Mouse (Mus musculus): ENCODE data around the gene Dapl1. TPM values are rescaled to one million over a fixed set of nuclear protein-coding genes. Genes with fewer than 3 reads are reported as not detected.

Dapl1 gene
- polyA plus RNA-seq, 1 experiment from 2014 or later = 50.9 TPM

DNA sequence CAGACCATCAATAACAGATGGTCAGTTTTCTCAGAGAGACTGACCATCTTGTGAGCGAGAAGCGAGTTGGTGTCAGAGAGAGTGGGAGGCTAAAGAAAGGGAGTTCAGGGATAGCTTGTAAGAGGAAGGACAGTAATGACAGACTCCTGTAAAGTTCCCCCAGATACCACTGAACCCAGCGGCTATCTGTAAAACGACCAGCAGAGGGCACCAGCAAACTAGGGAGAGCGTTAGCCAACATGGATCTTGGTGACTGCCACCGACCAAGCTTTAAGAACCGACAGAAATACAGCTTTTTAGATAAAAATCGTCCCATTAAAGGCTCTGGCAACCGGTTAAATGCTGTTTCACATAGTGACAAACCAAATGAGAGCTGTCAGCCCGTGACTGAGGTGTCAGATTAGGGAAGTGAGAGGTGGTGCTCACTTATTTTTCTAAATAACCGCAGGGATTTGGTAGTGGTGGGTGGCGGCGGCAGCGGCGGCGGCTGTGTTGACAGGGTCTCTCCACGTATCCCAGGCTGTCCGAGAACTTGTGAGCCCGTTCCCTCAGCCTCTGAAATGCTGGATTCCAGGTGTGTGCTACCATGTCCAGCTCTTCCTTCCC, 37.7 kb downstream of the Dapl1 start:
- H3K9me3 ChIP-seq = no peaks in the 10 kb centered on the region
- H3K4me1 ChIP-seq = no peaks in the 10 kb centered on the region
- H3K27me3 ChIP-seq (replicated peaks) = no peaks in the 10 kb centered on the region
- H3K4me3 ChIP-seq (replicated peaks) = no peak overlapping the region; the same call in 1 of the 2 replicates
- 18% methylated on average over 19 of the region's 19 CpGs for WGBS
- peak overlapping the region; percentile 44 for H3K4me2 ChIP-seq
- H3K27ac ChIP-seq = no peak overlapping the region
- H3K9ac ChIP-seq = no peak overlapping the region
- ATAC-seq (ENCODE audit: insufficient read depth, low FRiP score, low read depth) = peak; percentile 59; the same call in 1 of the 2 replicates
- no peaks in the 10 kb centered on the region for H3K36me3 ChIP-seq

DNA sequence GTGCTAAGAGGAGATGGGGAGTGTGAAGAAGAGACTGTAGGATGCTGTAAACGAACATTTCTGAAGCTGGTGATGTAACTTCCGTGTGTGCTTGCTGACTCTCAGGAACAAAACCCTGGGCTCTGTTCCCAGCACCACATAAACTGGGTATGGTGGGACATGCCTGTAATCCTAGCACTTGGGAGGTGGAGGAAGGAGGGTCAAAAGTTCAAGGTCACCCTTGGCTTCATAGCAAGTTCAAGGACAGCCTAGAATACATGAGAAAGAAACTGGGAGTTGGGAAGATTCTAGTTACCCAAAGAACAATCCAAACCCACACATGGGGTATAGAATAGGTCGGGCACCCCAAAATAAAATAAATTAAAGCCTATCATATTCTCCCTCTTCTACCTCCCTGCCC, 39.1 kb downstream of the Dapl1 start:
- no peak overlapping the region for H3K4me3 ChIP-seq (replicated peaks)
- no peaks in the 10 kb centered on the region for H3K36me3 ChIP-seq
- H3K4me2 ChIP-seq = no peak overlapping the region
- no peaks in the 10 kb centered on the region for H3K4me1 ChIP-seq
- H3K27ac ChIP-seq = no peak overlapping the region
- ATAC-seq (ENCODE audit: insufficient read depth, low FRiP score, low read depth) = no peak
- H3K9me3 ChIP-seq = no peaks in the 10 kb centered on the region
- 82% methylated on average over 3 of the region's 3 CpGs for WGBS
- no peak overlapping the region for H3K9ac ChIP-seq
- H3K27me3 ChIP-seq (replicated peaks) = no peaks in the 10 kb centered on the region

DNA sequence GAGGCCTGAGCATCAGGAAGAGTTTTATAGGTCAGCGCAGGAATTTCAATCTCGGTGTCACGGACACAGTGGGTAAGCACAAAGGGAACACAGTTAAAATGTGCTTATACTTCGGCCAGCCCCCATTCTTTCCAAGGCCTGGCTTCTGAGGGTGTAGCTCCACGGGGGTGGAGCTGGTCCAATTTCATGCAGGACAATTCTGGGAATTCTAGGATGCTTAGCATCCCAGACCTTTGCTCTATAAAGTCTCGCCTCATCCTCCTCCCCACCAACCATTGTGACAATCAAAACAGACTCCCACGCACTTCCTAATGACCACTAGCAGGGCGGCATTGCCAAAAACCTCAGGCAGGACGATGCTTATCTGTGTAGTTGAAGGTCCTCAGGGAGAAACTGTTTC, 42.4 kb downstream of the Dapl1 start:
- Histone ChIP-seq H3K4me1 (peaks cover 7% of the 10 kb centered on the region; the same call in 1 of the 2 replicates), H3K27ac (no peak overlapping the region), H3K4me2 (no peak overlapping the region), H3K36me3 (no peaks in the 10 kb centered on the region), H3K4me3 (replicated peaks) (no peak overlapping the region), H3K9ac (no peak overlapping the region), H3K9me3 (no peaks in the 10 kb centered on the region), H3K27me3 (replicated peaks) (no peaks in the 10 kb centered on the region)
- 70% methylated on average over 9 of the region's 9 CpGs for WGBS
- ATAC-seq (ENCODE audit: insufficient read depth, low FRiP score, low read depth) = no peak

DNA sequence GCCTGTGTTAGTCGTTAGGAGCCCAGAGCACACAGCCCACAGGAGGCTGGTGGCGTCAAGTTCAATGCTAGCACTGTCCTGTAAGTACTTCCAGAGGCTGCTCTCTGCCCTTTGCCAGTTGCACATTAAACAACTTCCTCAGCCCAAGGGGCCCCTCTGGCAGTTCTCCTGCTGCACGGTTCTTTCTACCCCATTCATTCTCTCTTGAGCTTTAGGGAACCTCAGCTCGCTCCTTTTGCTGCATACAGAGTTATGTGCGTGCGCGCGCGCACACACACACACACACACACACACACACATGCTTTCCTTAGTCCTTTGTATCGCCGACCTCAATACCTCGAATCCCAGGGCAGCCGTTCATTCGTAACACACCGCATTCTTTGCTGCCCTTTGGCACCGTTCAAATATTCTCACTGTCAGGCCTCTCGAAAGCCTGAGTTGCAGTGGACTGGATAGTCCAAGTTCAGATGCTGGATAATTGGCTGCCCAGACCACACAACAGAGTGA, 45.2 kb downstream of the Dapl1 start:
- WGBS = 39% methylated on average over 17 of the region's 17 CpGs
- H3K9ac ChIP-seq = no peak overlapping the region
- no peaks in the 10 kb centered on the region for H3K36me3 ChIP-seq
- H3K4me2 ChIP-seq = no peak overlapping the region
- peak; percentile 27; the same call in 1 of the 2 replicates for ATAC-seq (ENCODE audit: insufficient read depth, low FRiP score, low read depth)
- H3K27ac ChIP-seq = no peak overlapping the region
- H3K4me1 ChIP-seq = peaks cover 7% of the 10 kb centered on the region; the same call in 1 of the 2 replicates
- no peaks in the 10 kb centered on the region for H3K9me3 ChIP-seq
- no peak overlapping the region for H3K4me3 ChIP-seq (replicated peaks)
- H3K27me3 ChIP-seq (replicated peaks) = no peaks in the 10 kb centered on the region

DNA sequence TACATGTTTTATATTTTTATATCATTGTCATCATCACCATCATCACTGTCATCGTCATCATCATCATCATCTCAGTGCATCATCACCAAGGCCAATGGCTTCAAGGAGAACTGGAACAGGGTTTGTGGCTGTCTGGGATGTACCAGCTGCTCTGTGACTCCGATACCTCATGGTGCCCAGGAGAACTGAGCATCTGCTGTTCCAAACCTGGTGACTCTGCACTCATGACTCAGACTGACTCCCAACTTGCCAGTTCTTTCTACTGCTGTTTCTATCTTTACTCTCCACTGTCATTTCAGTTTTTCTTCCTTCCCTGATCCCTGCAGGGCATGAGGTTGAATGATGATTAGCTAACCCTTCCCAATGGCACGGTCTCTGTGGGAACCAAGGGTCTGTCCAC, 46.4 kb downstream of the Dapl1 start:
- H3K27ac ChIP-seq = no peak overlapping the region
- no peak overlapping the region for H3K4me3 ChIP-seq (replicated peaks)
- no peaks in the 10 kb centered on the region for H3K27me3 ChIP-seq (replicated peaks)
- ATAC-seq (ENCODE audit: insufficient read depth, low FRiP score, low read depth) = no peak
- no peaks in the 10 kb centered on the region for H3K36me3 ChIP-seq
- H3K4me1 ChIP-seq = peaks cover 7% of the 10 kb centered on the region; the same call in 1 of the 2 replicates
- no peak overlapping the region for H3K4me2 ChIP-seq
- H3K9ac ChIP-seq = no peak overlapping the region
- 84% methylated on average over 3 of the region's 3 CpGs for WGBS
- H3K9me3 ChIP-seq = no peaks in the 10 kb centered on the region

DNA sequence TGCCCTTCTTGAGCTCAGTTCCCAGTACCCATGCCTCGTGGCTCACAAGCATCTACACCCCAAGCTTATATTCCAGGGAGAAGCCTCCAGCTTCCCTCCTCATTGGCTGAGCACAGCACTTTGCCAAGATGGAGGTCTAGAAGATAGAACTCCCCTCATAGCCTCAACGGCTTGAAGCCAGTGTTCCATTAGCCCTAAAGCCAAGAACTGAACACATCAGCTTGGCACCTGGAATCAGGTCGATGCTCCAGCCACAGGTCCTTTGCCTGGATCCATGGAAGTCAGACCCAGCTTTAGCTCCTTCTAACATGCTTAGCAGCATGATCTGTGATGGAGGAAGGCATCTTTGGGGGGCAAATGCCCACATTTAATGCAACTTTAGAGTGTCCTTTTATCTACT, 48.5 kb downstream of the Dapl1 start:
- 80% methylated on average over 3 of the region's 3 CpGs for WGBS

DNA sequence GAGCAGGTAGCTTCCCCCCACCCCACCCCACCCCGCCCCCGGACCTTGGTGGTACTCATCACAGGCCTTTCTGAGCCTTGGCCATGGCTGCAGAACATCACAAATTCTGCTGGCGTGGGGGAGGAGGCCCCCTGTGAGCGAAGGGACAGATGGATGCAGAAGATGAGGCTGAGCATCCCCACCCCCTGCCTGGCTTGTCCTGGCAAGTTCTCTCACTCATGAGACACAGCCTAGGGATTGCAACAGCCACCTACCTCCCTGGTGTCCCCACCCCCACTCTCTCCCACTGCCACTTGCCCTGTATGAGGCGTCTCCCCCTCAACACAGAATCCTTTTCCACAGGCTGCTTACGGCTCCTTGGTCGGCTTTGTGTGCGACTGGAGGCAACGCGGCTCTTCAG, 49.1 kb downstream of the Dapl1 start:
- Histone ChIP-seq H3K9me3 (no peaks in the 10 kb centered on the region), H3K4me1 (peaks cover 7% of the 10 kb centered on the region; the same call in 1 of the 2 replicates), H3K4me2 (no peak overlapping the region), H3K27me3 (replicated peaks) (no peaks in the 10 kb centered on the region), H3K27ac (no peak overlapping the region), H3K36me3 (no peaks in the 10 kb centered on the region), H3K4me3 (replicated peaks) (no peak overlapping the region), H3K9ac (no peak overlapping the region)
- WGBS = 84% methylated on average over 10 of the region's 10 CpGs
- no peak for ATAC-seq (ENCODE audit: insufficient read depth, low FRiP score, low read depth)

More for the DNA sequence above, 48.5 kb downstream of the Dapl1 start:
- Histone ChIP-seq H3K9ac (no peak overlapping the region), H3K27me3 (replicated peaks) (no peaks in the 10 kb centered on the region), H3K4me2 (no peak overlapping the region), H3K27ac (no peak overlapping the region), H3K36me3 (no peaks in the 10 kb centered on the region), H3K4me3 (replicated peaks) (no peak overlapping the region), H3K9me3 (no peaks in the 10 kb centered on the region), H3K4me1 (peaks cover 7% of the 10 kb centered on the region; the same call in 1 of the 2 replicates)
- ATAC-seq (ENCODE audit: insufficient read depth, low FRiP score, low read depth) = no peak

DNA sequence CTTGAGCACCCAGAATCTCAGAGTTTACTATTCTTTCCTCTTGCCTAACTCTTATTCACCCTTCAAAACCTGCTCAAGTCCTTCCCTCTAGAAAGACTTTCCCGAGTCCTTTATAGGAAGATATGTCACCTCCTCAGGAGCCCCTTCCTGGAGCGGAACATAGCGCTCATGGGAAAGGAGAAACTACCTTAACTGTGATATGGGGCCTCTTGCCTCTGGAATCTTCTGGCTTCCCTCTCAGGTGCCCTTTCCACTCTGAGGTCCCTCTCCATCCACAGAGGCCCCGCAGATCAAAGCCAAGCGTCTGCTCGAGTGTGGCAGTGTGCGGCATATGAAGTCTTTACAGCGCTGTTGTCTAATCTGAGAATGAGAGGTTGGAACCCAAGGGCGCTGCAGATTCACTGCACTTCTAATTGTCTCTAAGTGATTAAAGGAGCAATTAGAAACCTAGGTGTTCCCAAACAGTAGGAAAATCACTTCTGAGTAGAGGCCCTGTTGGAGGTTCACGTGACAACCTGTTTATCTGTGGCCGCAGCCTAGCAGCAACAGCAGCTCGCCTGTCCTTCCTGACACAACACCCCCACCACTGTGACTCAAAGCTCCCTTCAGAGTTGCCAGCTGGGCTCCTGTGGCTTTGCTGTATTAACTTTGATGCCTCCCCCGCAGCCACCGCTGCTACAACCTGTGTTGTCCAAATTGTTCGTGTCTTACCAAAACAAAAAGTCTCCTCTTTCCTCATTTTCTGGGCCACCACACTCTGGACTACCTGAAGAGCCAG, 49.7 kb downstream of the Dapl1 start:
- 77% methylated on average over 15 of the region's 15 CpGs for WGBS
- no peak overlapping the region for H3K27ac ChIP-seq
- no peak for ATAC-seq (ENCODE audit: insufficient read depth, low FRiP score, low read depth)

DNA sequence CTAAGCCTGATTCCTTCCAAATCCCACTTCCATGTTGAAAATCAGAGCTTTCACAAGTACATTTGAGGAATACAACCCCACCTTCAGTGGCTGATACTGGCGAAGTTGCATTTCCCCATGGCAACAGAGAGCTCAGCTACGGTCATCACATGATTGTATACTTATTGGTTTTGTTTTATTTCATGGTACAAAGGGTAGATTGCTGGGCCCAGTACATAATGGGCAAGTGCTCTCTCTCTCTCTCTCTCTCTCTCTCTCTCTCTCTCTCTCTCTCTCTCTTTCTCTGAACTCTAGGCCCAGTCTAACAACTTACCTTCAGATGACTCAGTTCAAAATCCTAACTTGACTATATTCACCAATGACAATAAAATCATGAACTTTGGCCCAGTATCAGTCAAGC, 52.5 kb downstream of the Dapl1 start:
- WGBS = 91% methylated on average over 2 of the region's 2 CpGs
- H3K4me2 ChIP-seq = no peak overlapping the region
- no peak overlapping the region for H3K4me3 ChIP-seq (replicated peaks)
- H3K4me1 ChIP-seq = no peaks in the 10 kb centered on the region
- ATAC-seq (ENCODE audit: insufficient read depth, low FRiP score, low read depth) = no peak
- no peaks in the 10 kb centered on the region for H3K9me3 ChIP-seq
- no peaks in the 10 kb centered on the region for H3K36me3 ChIP-seq
- no peaks in the 10 kb centered on the region for H3K27me3 ChIP-seq (replicated peaks)
- H3K9ac ChIP-seq = no peak overlapping the region
- no peak overlapping the region for H3K27ac ChIP-seq

More for the DNA sequence above, 49.7 kb downstream of the Dapl1 start:
- H3K9ac ChIP-seq = no peak overlapping the region
- no peaks in the 10 kb centered on the region for H3K36me3 ChIP-seq
- no peaks in the 10 kb centered on the region for H3K9me3 ChIP-seq
- no peak overlapping the region for H3K4me3 ChIP-seq (replicated peaks)
- H3K27me3 ChIP-seq (replicated peaks) = no peaks in the 10 kb centered on the region
- H3K4me2 ChIP-seq = no peak overlapping the region
- peaks cover 7% of the 10 kb centered on the region; the same call in 1 of the 2 replicates for H3K4me1 ChIP-seq

DNA sequence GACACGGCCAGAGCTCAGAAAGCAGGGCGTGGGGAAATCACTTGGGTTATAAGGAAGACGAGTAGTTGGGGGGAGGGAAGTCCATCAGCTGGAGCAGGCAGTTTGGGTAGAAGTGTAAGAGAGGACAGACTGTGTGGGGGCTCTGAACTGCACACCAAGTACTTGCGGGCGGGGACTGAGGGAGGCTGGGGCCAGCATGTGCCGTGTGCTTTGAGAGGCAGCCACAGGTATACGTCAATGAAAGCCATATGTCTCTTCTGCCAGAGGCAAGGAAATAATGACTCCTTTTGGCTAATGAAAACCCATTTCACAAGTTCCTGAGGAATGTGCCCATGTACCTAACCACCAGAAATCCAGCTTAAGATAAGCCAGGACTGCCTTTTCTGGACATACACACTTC, 53.6 kb downstream of the Dapl1 start:
- WGBS = 67% methylated on average over 7 of the region's 7 CpGs
- ATAC-seq (ENCODE audit: insufficient read depth, low FRiP score, low read depth) = no peak

DNA sequence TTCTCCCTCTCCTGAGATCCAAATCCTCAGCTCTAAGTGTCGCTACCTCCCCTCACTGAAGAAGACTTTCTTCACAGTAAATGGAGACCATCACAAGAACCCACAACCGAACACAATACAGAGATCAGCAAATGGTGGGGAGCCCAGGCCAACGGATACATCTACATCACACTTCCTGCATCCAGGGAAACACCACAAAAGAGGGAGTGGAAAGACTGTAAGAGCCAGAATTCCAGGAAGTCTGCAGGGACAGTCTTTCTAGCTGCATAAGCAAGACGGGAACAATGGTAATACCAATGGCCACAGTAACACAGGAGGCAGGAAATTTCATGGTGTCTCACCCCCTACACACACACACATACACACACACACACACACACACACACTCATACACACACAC, 55.3 kb downstream of the Dapl1 start:
- WGBS = 69% methylated on average over 4 of the region's 4 CpGs
- H3K4me2 ChIP-seq = no peak overlapping the region

More for the DNA sequence above, 53.6 kb downstream of the Dapl1 start:
- H3K4me2 ChIP-seq = no peak overlapping the region
- H3K9me3 ChIP-seq = no peaks in the 10 kb centered on the region
- H3K36me3 ChIP-seq = no peaks in the 10 kb centered on the region
- H3K4me3 ChIP-seq (replicated peaks) = no peak overlapping the region
- H3K9ac ChIP-seq = no peak overlapping the region
- no peaks in the 10 kb centered on the region for H3K4me1 ChIP-seq
- no peaks in the 10 kb centered on the region for H3K27me3 ChIP-seq (replicated peaks)
- H3K27ac ChIP-seq = no peak overlapping the region

More for the DNA sequence above, 55.3 kb downstream of the Dapl1 start:
- Histone ChIP-seq H3K4me1 (0 out of 2 replicates have a peak, but pooled peaks cover 3% of the 10 kb centered on the region), H3K27me3 (replicated peaks) (no peaks in the 10 kb centered on the region), H3K9ac (no peak overlapping the region), H3K36me3 (no peaks in the 10 kb centered on the region), H3K27ac (no peak overlapping the region), H3K4me3 (replicated peaks) (no peak overlapping the region), H3K9me3 (no peaks in the 10 kb centered on the region)
- ATAC-seq (ENCODE audit: insufficient read depth, low FRiP score, low read depth) = no peak
